Mouse (Mus musculus): ENCODE results near the gene Pabpc1l. TPM values are rescaled to one million over a fixed set of nuclear protein-coding genes. Genes with fewer than 3 reads are reported as not detected.

The Pabpc1l gene
- polyA plus RNA-seq (2015; fragmentation: Nextera tagmentation; extraction: Ambion mirVana): 2.4 and 4.1 TPM in 2 replicates

GRCm38 (mm10) chr2:164025150-164025549, at the start of gene Pabpc1l:
Gene Pabpc1l (plus strand): TSS chr2:164025450.
- H3K9me3 ChIP-seq (replicated peaks): no peaks in the 10 kb centered on the region
- no peak for ATAC-seq (replicated peaks; ENCODE audit: low FRiP score)
- H3K4me1 ChIP-seq: no peaks in the 10 kb centered on the region
- no peaks in the 10 kb centered on the region for H3K27me3 ChIP-seq
- H3K4me2 ChIP-seq: no peak within 1 kb of the TSS
- no peak within 1 kb of the TSS for H3K9ac ChIP-seq
- WGBS: 82% methylated on average over 16 of the region's 16 CpGs
- H3K4me3 ChIP-seq (replicated peaks): no peak within 1 kb of the TSS
- no peak within 1 kb of the TSS for H3K27ac ChIP-seq
- H3K36me3 ChIP-seq: 0 out of 2 replicates have a peak, but pooled peaks cover under 1% of the 10 kb centered on the region

- Histone ChIP-seq H3K27ac (no peak overlapping the region), H3K4me3 (replicated peaks) (no peak overlapping the region), H3K27me3 (no peaks in the 10 kb centered on the region), H3K4me2 (no peak overlapping the region), H3K9me3 (replicated peaks) (no peaks in the 10 kb centered on the region), H3K4me1 (no peaks in the 10 kb centered on the region), H3K9ac (no peak overlapping the region), H3K36me3 (no peaks in the 10 kb centered on the region)
- 85% methylated on average over 6 of the region's 7 CpGs for WGBS
- no peak for ATAC-seq (replicated peaks; ENCODE audit: low FRiP score)
Observed at GRCm38 (mm10) chr2:163976448-163976847, 48.8 kb upstream of the Pabpc1l start.

- Histone ChIP-seq H3K9ac (no peak overlapping the region), H3K9me3 (replicated peaks) (no peaks in the 10 kb centered on the region), H3K27ac (no peak overlapping the region), H3K27me3 (no peaks in the 10 kb centered on the region), H3K36me3 (no peaks in the 10 kb centered on the region), H3K4me3 (replicated peaks) (no peak overlapping the region), H3K4me1 (no peaks in the 10 kb centered on the region), H3K4me2 (no peak overlapping the region)
- 84% methylated on average over 8 of the region's 8 CpGs for WGBS
- no peak for ATAC-seq (replicated peaks; ENCODE audit: low FRiP score)
Observed at GRCm38 (mm10) chr2:163987233-163987632, 38.0 kb upstream of the Pabpc1l start.

GRCm38 (mm10) chr2:163992871-163993270, 32.4 kb upstream of the Pabpc1l start:
- ATAC-seq (replicated peaks; ENCODE audit: low FRiP score): no peak
- no peak overlapping the region for H3K27ac ChIP-seq
- no peaks in the 10 kb centered on the region for H3K9me3 ChIP-seq (replicated peaks)
- WGBS: 97% methylated on average over 2 of the region's 2 CpGs
- H3K36me3 ChIP-seq: peaks cover 7% of the 10 kb centered on the region
- no peak overlapping the region for H3K4me3 ChIP-seq (replicated peaks)
- H3K4me1 ChIP-seq: peaks cover 20% of the 10 kb centered on the region
- H3K27me3 ChIP-seq: no peaks in the 10 kb centered on the region
- no peak overlapping the region for H3K4me2 ChIP-seq
- H3K9ac ChIP-seq: no peak overlapping the region

GRCm38 (mm10) chr2:163994654-163994976, 30.6 kb upstream of the Pabpc1l start, which contains the start of gene Ywhab:
Gene Ywhab (plus strand): TSS chr2:163994960.
- Histone ChIP-seq H3K4me3 (replicated peaks) (peak within 1 kb of the TSS; percentile 67), H3K4me2 (peak within 1 kb of the TSS; percentile 72), H3K27ac (peak within 1 kb of the TSS; percentile 91), H3K9me3 (replicated peaks) (no peaks in the 10 kb centered on the region), H3K27me3 (no peaks in the 10 kb centered on the region), H3K9ac (peak within 1 kb of the TSS; percentile 80), H3K36me3 (peaks cover 15% of the 10 kb centered on the region), H3K4me1 (peaks cover 26% of the 10 kb centered on the region)
- WGBS: under 1% methylated on average over 14 of the region's 14 CpGs
- no peak for ATAC-seq (replicated peaks; ENCODE audit: low FRiP score)

GRCm38 (mm10) chr2:163994977-163995862, 30.0 kb upstream of the Pabpc1l start:
- Histone ChIP-seq H3K36me3 (peaks cover 17% of the 10 kb centered on the region), H3K27ac (peak overlapping the region; percentile 91), H3K4me3 (replicated peaks) (peak overlapping the region; percentile 67), H3K9me3 (replicated peaks) (no peaks in the 10 kb centered on the region), H3K27me3 (no peaks in the 10 kb centered on the region), H3K4me1 (peaks cover 28% of the 10 kb centered on the region), H3K4me2 (peak overlapping the region; percentile 72), H3K9ac (peak overlapping the region; percentile 80)
- peak; percentile 100 for ATAC-seq (replicated peaks; ENCODE audit: low FRiP score)
- under 1% methylated on average over 68 of the region's 79 CpGs for WGBS

- no peak for ATAC-seq (replicated peaks; ENCODE audit: low FRiP score)
- Histone ChIP-seq H3K36me3 (peaks cover 19% of the 10 kb centered on the region), H3K4me3 (replicated peaks) (peak overlapping the region; percentile 67), H3K4me1 (peaks cover 33% of the 10 kb centered on the region), H3K4me2 (peak overlapping the region; percentile 72), H3K27ac (0 out of 2 replicates have a peak overlapping the region, but pooled peaks have one; percentile 91), H3K27me3 (no peaks in the 10 kb centered on the region), H3K9me3 (replicated peaks) (no peaks in the 10 kb centered on the region), H3K9ac (peak overlapping the region; percentile 80)
- WGBS: 72% methylated on average over 6 of the region's 6 CpGs
Observed at GRCm38 (mm10) chr2:163996275-163996674, 29.0 kb upstream of the Pabpc1l start.

- WGBS: 57% methylated on average over 5 of the region's 5 CpGs
- Histone ChIP-seq H3K27me3 (no peaks in the 10 kb centered on the region), H3K9me3 (replicated peaks) (no peaks in the 10 kb centered on the region), H3K9ac (no peak overlapping the region), H3K36me3 (peaks cover 19% of the 10 kb centered on the region), H3K4me1 (peaks cover 35% of the 10 kb centered on the region), H3K4me2 (peak overlapping the region; percentile 72), H3K4me3 (replicated peaks) (peak overlapping the region; percentile 67), H3K27ac (no peak overlapping the region)
- ATAC-seq (replicated peaks; ENCODE audit: low FRiP score): no peak
Observed at GRCm38 (mm10) chr2:163996899-163997298, 28.4 kb upstream of the Pabpc1l start.

- WGBS: 91% methylated on average over 6 of the region's 6 CpGs
- H3K27ac ChIP-seq: no peak overlapping the region
- H3K4me2 ChIP-seq: no peak overlapping the region
- no peaks in the 10 kb centered on the region for H3K27me3 ChIP-seq
- ATAC-seq (replicated peaks; ENCODE audit: low FRiP score): no peak
- H3K9ac ChIP-seq: no peak overlapping the region
- peaks cover 38% of the 10 kb centered on the region for H3K4me1 ChIP-seq
- no peaks in the 10 kb centered on the region for H3K9me3 ChIP-seq (replicated peaks)
- H3K4me3 ChIP-seq (replicated peaks): no peak overlapping the region
- peaks cover 19% of the 10 kb centered on the region for H3K36me3 ChIP-seq
Observed at GRCm38 (mm10) chr2:163998981-163999380, 26.3 kb upstream of the Pabpc1l start.

- Histone ChIP-seq H3K27ac (no peak overlapping the region), H3K4me2 (no peak overlapping the region), H3K4me1 (peaks cover 44% of the 10 kb centered on the region), H3K36me3 (peaks cover 19% of the 10 kb centered on the region), H3K9ac (no peak overlapping the region), H3K9me3 (replicated peaks) (no peaks in the 10 kb centered on the region), H3K27me3 (no peaks in the 10 kb centered on the region), H3K4me3 (replicated peaks) (no peak overlapping the region)
- ATAC-seq (replicated peaks; ENCODE audit: low FRiP score): no peak
- WGBS: 91% methylated on average over 3 of the region's 3 CpGs
Observed at GRCm38 (mm10) chr2:164002637-164003036, 22.6 kb upstream of the Pabpc1l start.

- ATAC-seq (replicated peaks; ENCODE audit: low FRiP score): no peak
- Histone ChIP-seq H3K4me1 (peaks cover 37% of the 10 kb centered on the region), H3K4me2 (no peak overlapping the region), H3K27ac (no peak overlapping the region), H3K9me3 (replicated peaks) (no peaks in the 10 kb centered on the region), H3K27me3 (no peaks in the 10 kb centered on the region), H3K9ac (no peak overlapping the region), H3K36me3 (0 out of 2 replicates have a peak, but pooled peaks cover 9% of the 10 kb centered on the region), H3K4me3 (replicated peaks) (no peak overlapping the region)
- 70% methylated on average over 5 of the region's 5 CpGs for WGBS
Observed at GRCm38 (mm10) chr2:164004503-164004902, 20.7 kb upstream of the Pabpc1l start.

GRCm38 (mm10) chr2:164006932-164007331, 18.3 kb upstream of the Pabpc1l start:
- Histone ChIP-seq H3K9me3 (replicated peaks) (no peaks in the 10 kb centered on the region), H3K4me3 (replicated peaks) (no peak overlapping the region), H3K4me2 (no peak overlapping the region), H3K27me3 (no peaks in the 10 kb centered on the region), H3K27ac (peak overlapping the region; percentile 42; the same call in 1 of the 2 replicates), H3K4me1 (peaks cover 28% of the 10 kb centered on the region), H3K36me3 (peaks cover 17% of the 10 kb centered on the region), H3K9ac (no peak overlapping the region)
- 58% methylated on average over 10 of the region's 10 CpGs for WGBS
- ATAC-seq (replicated peaks; ENCODE audit: low FRiP score): no peak
